Mouse (Mus musculus) cerebellum, adult 11 months (tissue): ENCODE results near the gene Tmem258.

Source experiments
- DNase-seq: peaks from one replicate; pipeline ENCODE4 v3.0.0; 2022

Tmem258 gene

GRCm38 (mm10) chr19:10185876-10186275 is 17.9 kb upstream of the Tmem258 start:
- DNase-seq = no peak

GRCm38 (mm10) chr19:10186569-10186968 is 17.2 kb upstream of the Tmem258 start:
- no peak for DNase-seq

GRCm38 (mm10) chr19:10188281-10188811 is 15.5 kb upstream of the Tmem258 start:
- DNase-seq = peak; percentile 68

- no peak for DNase-seq
Observed at GRCm38 (mm10) chr19:10189022-10189421, 14.8 kb upstream of the Tmem258 start.

- DNase-seq = no peak
Observed at GRCm38 (mm10) chr19:10189940-10190339, 13.9 kb upstream of the Tmem258 start.

GRCm38 (mm10) chr19:10190796-10191195 is 13.0 kb upstream of the Tmem258 start:
- no peak for DNase-seq

GRCm38 (mm10) chr19:10191326-10191725 is 12.5 kb upstream of the Tmem258 start:
- no peak for DNase-seq

- no peak for DNase-seq
Observed at GRCm38 (mm10) chr19:10194337-10194736, 9.5 kb upstream of the Tmem258 start.

- DNase-seq = no peak
Observed at GRCm38 (mm10) chr19:10195252-10195651, 8.6 kb upstream of the Tmem258 start.

GRCm38 (mm10) chr19:10197130-10197529 is 6.7 kb upstream of the Tmem258 start:
- DNase-seq = no peak

GRCm38 (mm10) chr19:10198286-10198685 is 5.5 kb upstream of the Tmem258 start:
- DNase-seq = no peak

- peak; percentile 64 for DNase-seq
Observed at GRCm38 (mm10) chr19:10198723-10199122, 5.1 kb upstream of the Tmem258 start.

- no peak for DNase-seq
Observed at GRCm38 (mm10) chr19:10203146-10203847, 517 bp upstream of the Tmem258 start.

GRCm38 (mm10) chr19:10204616-10205001 is 795 bp downstream of the Tmem258 start:
- no peak for DNase-seq

- no peak for DNase-seq
Observed at GRCm38 (mm10) chr19:10205051-10205450, 1.2 kb downstream of the Tmem258 start.

GRCm38 (mm10) chr19:10208851-10209250 is 5.0 kb downstream of the Tmem258 start:
- no peak for DNase-seq

GRCm38 (mm10) chr19:10210885-10211284 is 7.1 kb downstream of the Tmem258 start:
- no peak for DNase-seq

GRCm38 (mm10) chr19:10213796-10214471 is 10.1 kb downstream of the Tmem258 start:
- no peak for DNase-seq

- no peak for DNase-seq
Observed at GRCm38 (mm10) chr19:10216101-10216500, 12.3 kb downstream of the Tmem258 start.

- DNase-seq = no peak
Observed at GRCm38 (mm10) chr19:10219108-10219507, 15.3 kb downstream of the Tmem258 start.

- no peak for DNase-seq
Observed at GRCm38 (mm10) chr19:10219593-10219992, 15.8 kb downstream of the Tmem258 start.

- DNase-seq = no peak
Observed at GRCm38 (mm10) chr19:10221585-10221984, 17.8 kb downstream of the Tmem258 start.

GRCm38 (mm10) chr19:10222656-10223055 is 18.8 kb downstream of the Tmem258 start:
- DNase-seq = no peak

GRCm38 (mm10) chr19:10223561-10223960 is 19.7 kb downstream of the Tmem258 start:
- no peak for DNase-seq
